Mouse (Mus musculus) embryo, embryonic 10.5 days (tissue): Measurements from ENCODE around the gene Dnajc6.

Experiments
- DNase-seq: peaks from one replicate; pipeline ENCODE4 v3.0.0-alpha.2; 2015; ENCODE audit warnings: low spot score

The Dnajc6 gene

DNA sequence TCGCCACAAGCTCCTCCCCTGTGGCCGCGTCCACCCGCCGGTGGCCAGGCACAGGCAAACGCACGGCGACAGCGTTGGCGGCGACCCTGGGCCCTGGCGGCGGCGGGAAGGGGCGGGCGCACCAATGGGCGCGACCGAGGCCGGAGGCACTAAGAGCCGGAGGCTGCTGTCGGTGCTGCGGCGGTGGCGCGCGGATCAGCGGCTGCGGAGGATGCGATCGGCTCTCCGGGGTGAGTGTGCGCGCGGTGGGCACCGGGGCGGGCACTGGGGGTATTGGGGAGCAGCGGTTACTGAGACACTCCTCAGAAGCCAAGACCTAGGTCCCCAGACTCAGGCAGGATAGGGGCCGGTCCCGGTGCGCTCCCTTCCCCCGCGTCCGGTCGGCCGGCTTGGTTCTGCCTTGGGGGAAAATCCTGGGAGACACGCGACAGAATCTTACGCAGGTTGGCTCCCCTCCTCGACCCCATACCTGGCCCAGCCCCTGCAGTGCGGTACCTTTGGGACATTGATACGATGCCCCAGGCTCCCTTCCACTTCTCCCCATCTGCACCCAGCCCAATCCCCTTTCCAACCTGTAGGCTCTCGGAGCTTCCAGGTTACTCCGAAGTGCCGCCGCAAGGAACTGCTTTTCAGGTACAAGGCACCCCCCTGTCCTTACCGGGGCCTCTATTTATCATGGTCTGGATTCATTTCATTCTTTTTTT lies at the start of gene Dnajc6:
Gene Dnajc6, plus strand, starts transcription at position 115 of the 704 bp plus-strand sequence.
- DNase-seq, result peak; percentile 57

DNA sequence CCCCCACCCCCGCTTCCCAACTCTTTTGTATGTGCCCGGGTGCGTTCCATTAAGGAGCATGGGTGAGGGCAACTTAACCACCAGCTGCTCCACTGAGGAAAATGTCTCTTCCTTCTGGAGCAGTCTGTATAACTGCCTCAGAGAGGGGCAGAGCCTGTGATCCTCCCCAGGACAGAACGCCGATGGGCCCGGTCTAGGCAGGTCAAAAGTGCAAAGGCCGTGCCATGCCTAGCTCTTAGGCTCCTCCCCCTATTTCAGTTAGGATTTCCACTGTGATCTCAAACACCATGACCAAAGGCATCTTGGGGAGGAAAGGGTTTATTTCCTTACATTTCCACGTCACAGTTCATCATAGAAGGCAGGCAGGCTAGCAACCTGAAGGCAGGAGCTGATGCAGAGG lies 47.7 kb upstream of the Dnajc6 start:
- DNase-seq, result no peak

- DNase-seq, result no peak
These were observed 47.1 kb upstream of the Dnajc6 start for GRCm38 (mm10) chr4:101449344-101449743.

- no peak for DNase-seq
These were observed 46.2 kb upstream of the Dnajc6 start for GRCm38 (mm10) chr4:101450150-101450780.

- DNase-seq, result no peak
These were observed 45.4 kb upstream of the Dnajc6 start for GRCm38 (mm10) chr4:101451089-101451488.

- no peak for DNase-seq
These were observed 43.6 kb upstream of the Dnajc6 start for GRCm38 (mm10) chr4:101452829-101453228.

GRCm38 (mm10) chr4:101457176-101457575 lies 39.3 kb upstream of the Dnajc6 start:
- DNase-seq, result no peak

DNA sequence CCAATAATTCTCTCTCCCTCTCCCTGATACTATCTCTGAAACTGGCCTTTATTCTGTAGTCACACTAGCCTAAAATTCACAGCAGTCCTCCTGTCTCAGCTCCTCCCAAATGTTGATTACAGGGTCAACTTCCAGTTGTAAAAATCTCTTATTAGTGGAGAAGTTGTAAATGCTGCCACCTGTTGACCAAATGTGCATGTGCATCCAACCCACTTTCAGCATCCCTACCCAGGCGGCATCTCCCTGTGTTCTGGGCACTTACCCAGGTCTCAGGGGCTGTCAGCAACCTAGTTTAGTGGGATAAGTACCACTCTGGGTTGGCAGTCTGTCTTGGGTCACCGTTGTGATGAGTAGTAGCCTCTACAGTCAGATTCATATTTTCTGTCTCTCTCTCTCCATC lies 38.1 kb upstream of the Dnajc6 start:
- DNase-seq, result peak; percentile 71

DNA sequence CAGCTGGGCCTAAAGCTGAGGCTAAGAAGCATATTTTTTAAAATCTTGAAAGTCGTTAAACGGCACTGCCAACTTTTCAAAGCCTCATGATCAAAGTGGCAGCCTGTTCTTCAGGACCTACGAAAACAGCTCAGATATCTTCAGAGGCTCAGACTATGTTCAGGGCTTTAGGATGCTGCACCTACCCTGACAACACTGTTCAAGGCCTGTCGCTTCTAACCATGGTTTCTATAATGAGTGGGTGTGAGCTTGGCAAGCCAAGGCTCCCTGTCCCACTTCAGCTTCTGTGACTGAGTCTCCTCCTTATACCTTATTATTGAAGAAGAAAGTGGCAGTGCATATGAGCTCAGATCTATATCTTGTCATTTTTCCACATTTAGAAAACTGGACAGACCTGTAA lies 37.1 kb upstream of the Dnajc6 start:
- DNase-seq, result no peak

DNA sequence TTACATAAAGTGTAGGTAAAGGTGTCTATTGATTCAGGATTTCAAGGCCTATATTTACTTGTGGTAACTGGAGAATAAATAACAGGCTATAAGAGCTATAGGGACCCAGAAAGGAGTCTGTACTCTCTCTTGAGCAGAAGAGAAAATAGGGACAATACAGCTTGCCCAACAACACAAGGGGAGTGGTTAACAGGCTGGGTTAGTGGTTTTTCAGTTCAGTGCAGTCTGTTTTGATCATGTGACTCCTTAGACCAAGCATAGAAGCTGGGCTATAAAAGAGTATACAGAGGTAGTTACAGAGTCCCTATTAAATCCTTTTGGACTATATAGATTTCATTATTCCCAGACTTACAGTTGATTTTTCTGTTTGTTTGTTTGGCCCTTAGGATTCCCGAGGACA lies 36.3 kb upstream of the Dnajc6 start:
- DNase-seq, result no peak

GRCm38 (mm10) chr4:101462065-101462464 lies 34.4 kb upstream of the Dnajc6 start:
- DNase-seq, result no peak

- DNase-seq, result peak; percentile 13
These were observed 30.2 kb upstream of the Dnajc6 start for GRCm38 (mm10) chr4:101466264-101466663.

GRCm38 (mm10) chr4:101469242-101469641 lies 27.2 kb upstream of the Dnajc6 start:
- DNase-seq, result no peak

DNA sequence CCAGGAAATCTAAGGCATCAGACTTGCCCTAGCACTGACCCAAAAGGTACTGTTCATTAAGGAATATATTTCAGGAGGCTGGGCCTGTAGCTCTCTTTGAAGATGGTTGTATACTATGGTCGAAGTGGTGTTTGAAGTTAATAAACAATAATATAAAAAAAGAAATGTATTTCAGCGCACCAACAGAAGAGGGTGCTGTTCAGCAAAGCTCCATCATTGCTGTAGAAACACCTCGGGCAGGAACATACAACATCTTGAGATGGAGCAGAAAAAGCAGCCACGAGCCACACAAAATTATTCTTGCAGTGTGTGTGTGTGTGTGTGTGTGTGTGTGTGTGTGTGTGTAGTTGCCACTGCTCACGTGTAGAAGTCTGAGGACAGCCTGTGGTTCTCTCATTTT lies 25.9 kb upstream of the Dnajc6 start:
- DNase-seq, result no peak

GRCm38 (mm10) chr4:101472767-101473166 lies 23.7 kb upstream of the Dnajc6 start:
- no peak for DNase-seq

GRCm38 (mm10) chr4:101490320-101490917 lies 6.0 kb upstream of the Dnajc6 start:
- DNase-seq, result no peak

- no peak for DNase-seq
These were observed 4.7 kb upstream of the Dnajc6 start for GRCm38 (mm10) chr4:101491704-101492103.

GRCm38 (mm10) chr4:101493611-101494197 lies 2.7 kb upstream of the Dnajc6 start:
- DNase-seq, result peak; percentile 46

DNA sequence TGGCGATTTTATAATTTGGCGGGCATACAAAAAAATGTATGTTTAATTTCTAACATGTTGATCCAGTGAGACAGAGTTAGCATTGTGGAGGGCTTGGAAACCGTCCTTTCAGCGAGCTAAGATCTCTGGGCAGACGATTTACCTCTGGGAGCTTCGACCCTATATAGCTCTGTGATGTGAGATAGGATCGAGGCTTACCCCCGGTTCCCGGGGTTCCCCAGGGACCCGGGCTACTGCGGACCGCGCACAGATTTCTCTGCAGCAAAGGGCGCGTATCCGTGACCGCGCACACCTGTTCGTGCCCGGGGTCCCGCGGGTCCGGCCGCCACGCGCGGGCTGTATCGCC lies 287 bp upstream of the Dnajc6 start:
- no peak for DNase-seq

GRCm38 (mm10) chr4:101497336-101497735 lies 888 bp downstream of the Dnajc6 start:
- DNase-seq, result peak; percentile 39

- no peak for DNase-seq
These were observed 8.1 kb downstream of the Dnajc6 start for GRCm38 (mm10) chr4:101504470-101505007.

DNA sequence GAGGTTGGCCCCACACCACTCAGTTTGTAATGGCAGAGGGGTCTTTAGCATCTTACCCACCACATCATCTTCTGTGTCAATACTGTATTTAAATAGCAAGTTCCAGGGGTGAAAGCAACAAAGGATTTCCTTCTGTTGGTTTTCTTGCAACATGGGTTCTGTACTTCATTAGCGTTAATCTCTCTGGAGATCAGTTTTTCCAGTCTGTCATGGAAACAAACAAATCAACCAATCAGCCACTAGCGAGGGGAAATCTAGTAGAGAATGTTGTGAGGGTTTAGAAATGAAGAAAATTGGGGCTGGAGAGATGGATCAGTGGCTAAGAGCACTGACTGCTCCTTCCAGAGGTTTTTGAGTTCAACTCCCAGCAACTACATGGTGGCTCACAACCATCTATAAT lies 9.5 kb downstream of the Dnajc6 start:
- DNase-seq, result no peak

GRCm38 (mm10) chr4:101506372-101506771 lies 9.9 kb downstream of the Dnajc6 start:
- DNase-seq, result no peak
